Mouse (Mus musculus) B cell, adult 62 days (primary cell): ENCODE data around the gene Slc28a2. TPM values are rescaled to one million over a fixed set of nuclear protein-coding genes. Genes with fewer than 3 reads are reported as not detected.

ENCODE experiments used
- total RNA-seq: library from RNA; stranded (reverse); gene quantifications from 4 replicates; pipeline ENCODE4 v1.2.4, GENCODE M21; 2023

The Slc28a2 gene
- 106 to 123 TPM (median 108 TPM) in 4 replicates for total RNA-seq

GRCm38 (mm10) chr2:122426200-122426599 is at the start of gene Slc28a2:
TSS of gene Slc28a2 (plus strand) at chr2:122426477.

DNA sequence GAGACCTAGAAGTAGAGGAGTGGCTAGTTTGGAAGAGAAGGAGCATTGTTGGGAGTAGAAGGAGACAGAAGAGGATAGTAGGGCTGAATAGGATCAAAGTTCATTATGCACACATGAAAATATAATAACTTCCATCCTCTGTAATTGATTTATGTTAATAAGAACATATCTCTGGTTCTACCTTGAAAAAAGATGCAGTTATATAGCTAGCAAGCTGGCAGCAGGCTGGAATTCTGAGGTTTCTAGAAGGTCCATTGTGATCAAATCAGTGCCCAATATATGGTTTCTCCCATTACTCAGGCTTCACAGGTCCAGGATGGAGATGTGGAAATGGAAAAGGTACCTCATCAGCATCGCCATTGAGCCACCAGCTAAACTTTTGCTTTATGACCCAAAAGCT is 58.4 kb downstream of the Slc28a2 start, which contains the start of gene Gm14085:
Gene Gm14085 (plus strand): TSS at position 301 of the 400 bp plus-strand sequence.

Other genes with a start within 250 kb of the Slc28a2 start
- gene Patl2, start 240.3 kb upstream of the Slc28a2 start, total RNA-seq, result not detected in 4 replicates
- gene Terb2, start 240.2 kb upstream of the Slc28a2 start, total RNA-seq, result not detected in 4 replicates
- 5.8 to 7.8 TPM (median 6.7 TPM) in 4 replicates for gene Sord, start 191.7 kb upstream of the Slc28a2 start, total RNA-seq
- not detected in 4 replicates for gene Duox2, start 128.0 kb upstream of the Slc28a2 start, total RNA-seq
- gene Duoxa2, start 127.6 kb upstream of the Slc28a2 start, total RNA-seq, result 0.36 TPM in 1 of 4 replicates, not detected in the others
- not detected in 4 replicates for gene Duoxa1, start 112.7 kb upstream of the Slc28a2 start, total RNA-seq
- gene Duox1, start 110.8 kb upstream of the Slc28a2 start, total RNA-seq, result not detected in 4 replicates
- gene Shf, start 57.3 kb upstream of the Slc28a2 start, total RNA-seq, result 2.6 to 4.6 TPM (median 3.8 TPM) in 4 replicates
- 1.4 to 2.9 TPM (median 2.3 TPM) in 4 replicates for gene Gm14085, start 58.5 kb downstream of the Slc28a2 start, total RNA-seq
- 0.55 to 1.3 TPM (median 0.80 TPM) in 4 replicates for gene Gatm, start 184.8 kb downstream of the Slc28a2 start, total RNA-seq
- gene AA467197, start 210.5 kb downstream of the Slc28a2 start, total RNA-seq, result 7.0 to 10.4 TPM (median 7.7 TPM) in 4 replicates